Mouse (Mus musculus) testis, adult 2 months (tissue): Measurements from ENCODE around the gene Cklf.

Experiments
- CTCF ChIP-seq: fragments of 200-500 bp; IDR thresholded peaks from 2 replicates; pipeline ENCODE4 v1.5.1; 2012; ENCODE audit warnings: low read depth, mild to moderate bottlenecking, inconsistent platforms, low read length, moderate library complexity; ENCODE audit not compliant: control insufficient read depth, insufficient read depth, insufficient replicate concordance
- POLR2A ChIP-seq: fragments of 200-500 bp; IDR thresholded peaks from 2 replicates; pipeline ENCODE4 v1.6.1; 2012; ENCODE audit warnings: low read depth, mild to moderate bottlenecking, inconsistent platforms, low read length, moderate library complexity; ENCODE audit not compliant: control insufficient read depth

- TF ChIP-seq CTCF (no peak), POLR2A (no peak)
These were observed 20.3 kb upstream of the Cklf start for GRCm38 (mm10) chr8:104230377-104230776.
